Mouse (Mus musculus): Measurements from ENCODE around the gene Rnf151. TPM values are rescaled to one million over a fixed set of nuclear protein-coding genes. Genes with fewer than 3 reads are reported as not detected.

The Rnf151 gene
- polyA plus RNA-seq (2012; rRNA removed), result 0.41 and 0.86 TPM in 2 replicates

- Histone ChIP-seq H3K27ac (ENCODE audit: insufficient read depth, low read length) (no peak within 1 kb of the TSS), H3K36me3 (ENCODE audit: control insufficient read depth, insufficient read depth, low read length) (peaks cover 14% of the 10 kb centered on the region), H3K27me3 (ENCODE audit: control insufficient read depth, insufficient read depth, low read length) (no peaks in the 10 kb centered on the region), H3K4me3 (ENCODE audit: extremely low read depth, insufficient read depth, insufficient read length) (no peak within 1 kb of the TSS), H3K4me1 (ENCODE audit: control insufficient read depth, insufficient read depth, insufficient read length) (no peaks in the 10 kb centered on the region; the same call in 1 of the 2 replicates)
- no peak for TF ChIP-seq CTCF (IDR thresholded peaks at IDR 0.05; ENCODE audit: extremely low read depth, insufficient read depth, insufficient read length, insufficient replicate concordance)
- TF ChIP-seq POLR2A (IDR thresholded peaks at IDR 0.05; ENCODE audit: low read depth, low read length), result no peak
- no peak for DNase-seq (ENCODE audit: low read depth in 1 of 2, low spot score in 2 of 2)
- 89% methylated on average over 4 of the region's 4 CpGs for WGBS
Measured at GRCm38 (mm10) chr17:24717943-24718342, at the start of gene Rnf151, which contains the start of gene Rps2. Gene Rnf151, minus strand, starts transcription at chr17:24718063. Gene Rps2, plus strand, starts transcription at chr17:24718116.

- TF ChIP-seq CTCF (IDR thresholded peaks at IDR 0.05; ENCODE audit: extremely low read depth, insufficient read depth, insufficient read length, insufficient replicate concordance), result no peak
- TF ChIP-seq POLR2A (IDR thresholded peaks at IDR 0.05; ENCODE audit: low read depth, low read length), result no peak
- H3K36me3 ChIP-seq (ENCODE audit: control insufficient read depth, insufficient read depth, low read length), result no peaks in the 10 kb centered on the region
- no peak for DNase-seq (ENCODE audit: low read depth in 1 of 2, low spot score in 2 of 2)
- peaks cover 3% of the 10 kb centered on the region for H3K27me3 ChIP-seq (ENCODE audit: control insufficient read depth, insufficient read depth, low read length)
- H3K27ac ChIP-seq (ENCODE audit: insufficient read depth, low read length), result no peak overlapping the region
- peaks cover 2% of the 10 kb centered on the region; the same call in 1 of the 2 replicates for H3K4me1 ChIP-seq (ENCODE audit: control insufficient read depth, insufficient read depth, insufficient read length)
- 47% methylated on average over 12 of the region's 12 CpGs for WGBS
- H3K4me3 ChIP-seq (ENCODE audit: extremely low read depth, insufficient read depth, insufficient read length), result no peak overlapping the region
Measured at GRCm38 (mm10) chr17:24766266-24766875, 48.5 kb upstream of the Rnf151 start.

DNA sequence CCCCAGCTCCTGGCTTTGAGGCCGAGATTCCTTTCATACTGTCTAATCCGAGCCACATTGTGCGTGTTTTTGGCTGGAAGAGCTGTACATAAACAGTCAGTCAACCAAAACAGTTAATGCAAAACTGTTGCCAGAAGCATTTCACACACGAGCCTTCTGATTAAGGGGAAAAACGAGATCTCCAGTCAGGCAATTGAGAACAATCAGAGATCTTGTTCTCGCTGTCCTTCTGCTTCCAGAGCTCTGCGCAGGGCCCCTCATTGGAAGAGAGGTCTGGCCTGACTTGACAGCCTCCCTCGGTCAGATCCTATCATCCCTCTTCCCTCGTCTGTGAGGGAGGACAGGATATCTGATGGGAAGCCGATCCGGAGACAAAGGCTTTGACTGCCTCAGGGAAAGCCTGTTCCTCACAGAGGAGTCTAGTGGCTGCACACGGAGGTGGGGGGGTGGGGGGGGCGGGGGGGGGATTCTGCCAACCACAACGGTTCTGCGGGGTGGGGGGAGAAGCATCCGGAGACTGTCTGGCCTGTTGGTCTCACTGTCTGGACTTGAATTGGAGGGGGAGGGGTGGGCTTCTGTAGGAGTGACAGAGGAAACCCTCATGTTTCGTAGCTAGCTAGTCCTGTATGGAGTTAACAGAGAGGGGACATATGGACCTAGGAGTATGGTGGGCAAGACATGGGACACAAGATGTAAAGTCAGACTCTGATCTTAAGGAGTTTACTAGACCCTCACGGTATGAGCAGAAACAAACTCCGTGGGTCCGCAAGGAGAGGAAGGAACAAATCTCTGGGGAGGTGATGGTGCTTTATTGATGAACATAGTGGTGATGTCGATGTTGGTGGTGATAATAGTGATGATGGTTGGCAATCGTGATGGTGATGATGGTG is 47.4 kb upstream of the Rnf151 start:
- Histone ChIP-seq H3K4me1 (ENCODE audit: control insufficient read depth, insufficient read depth, insufficient read length) (peaks cover 2% of the 10 kb centered on the region; the same call in 1 of the 2 replicates), H3K36me3 (ENCODE audit: control insufficient read depth, insufficient read depth, low read length) (no peaks in the 10 kb centered on the region), H3K27me3 (ENCODE audit: control insufficient read depth, insufficient read depth, low read length) (peaks cover 3% of the 10 kb centered on the region), H3K4me3 (ENCODE audit: extremely low read depth, insufficient read depth, insufficient read length) (no peak overlapping the region), H3K27ac (ENCODE audit: insufficient read depth, low read length) (no peak overlapping the region)
- TF ChIP-seq CTCF (IDR thresholded peaks at IDR 0.05; ENCODE audit: extremely low read depth, insufficient read depth, insufficient read length, insufficient replicate concordance) (no peak), POLR2A (IDR thresholded peaks at IDR 0.05; ENCODE audit: low read depth, low read length) (no peak)
- DNase-seq (ENCODE audit: low read depth in 1 of 2, low spot score in 2 of 2), result no peak
- 46% methylated on average over 21 of the region's 22 CpGs for WGBS

- Histone ChIP-seq H3K27me3 (ENCODE audit: control insufficient read depth, insufficient read depth, low read length) (peaks cover 1% of the 10 kb centered on the region), H3K4me1 (ENCODE audit: control insufficient read depth, insufficient read depth, insufficient read length) (no peaks in the 10 kb centered on the region), H3K4me3 (ENCODE audit: extremely low read depth, insufficient read depth, insufficient read length) (no peak overlapping the region), H3K27ac (ENCODE audit: insufficient read depth, low read length) (no peak overlapping the region), H3K36me3 (ENCODE audit: control insufficient read depth, insufficient read depth, low read length) (no peaks in the 10 kb centered on the region)
- DNase-seq (ENCODE audit: low read depth in 1 of 2, low spot score in 2 of 2), result no peak
- 56% methylated on average over 5 of the region's 5 CpGs for WGBS
- no peak for TF ChIP-seq POLR2A (IDR thresholded peaks at IDR 0.05; ENCODE audit: low read depth, low read length)
- TF ChIP-seq CTCF (IDR thresholded peaks at IDR 0.05; ENCODE audit: extremely low read depth, insufficient read depth, insufficient read length, insufficient replicate concordance), result no peak
Measured at GRCm38 (mm10) chr17:24761121-24761520, 43.3 kb upstream of the Rnf151 start.

- H3K27ac ChIP-seq (ENCODE audit: insufficient read depth, low read length), result no peak overlapping the region
- no peak overlapping the region for H3K4me3 ChIP-seq (ENCODE audit: extremely low read depth, insufficient read depth, insufficient read length)
- peaks cover 20% of the 10 kb centered on the region for H3K27me3 ChIP-seq (ENCODE audit: control insufficient read depth, insufficient read depth, low read length)
- WGBS, result 85% methylated on average over 1 of the region's 1 CpGs
- TF ChIP-seq POLR2A (IDR thresholded peaks at IDR 0.05; ENCODE audit: low read depth, low read length) (no peak), CTCF (IDR thresholded peaks at IDR 0.05; ENCODE audit: extremely low read depth, insufficient read depth, insufficient read length, insufficient replicate concordance) (no peak)
- H3K4me1 ChIP-seq (ENCODE audit: control insufficient read depth, insufficient read depth, insufficient read length), result peaks cover 7% of the 10 kb centered on the region
- H3K36me3 ChIP-seq (ENCODE audit: control insufficient read depth, insufficient read depth, low read length), result no peaks in the 10 kb centered on the region
- no peak for DNase-seq (ENCODE audit: low read depth in 1 of 2, low spot score in 2 of 2)
Measured at GRCm38 (mm10) chr17:24757394-24757793, 39.5 kb upstream of the Rnf151 start.

DNA sequence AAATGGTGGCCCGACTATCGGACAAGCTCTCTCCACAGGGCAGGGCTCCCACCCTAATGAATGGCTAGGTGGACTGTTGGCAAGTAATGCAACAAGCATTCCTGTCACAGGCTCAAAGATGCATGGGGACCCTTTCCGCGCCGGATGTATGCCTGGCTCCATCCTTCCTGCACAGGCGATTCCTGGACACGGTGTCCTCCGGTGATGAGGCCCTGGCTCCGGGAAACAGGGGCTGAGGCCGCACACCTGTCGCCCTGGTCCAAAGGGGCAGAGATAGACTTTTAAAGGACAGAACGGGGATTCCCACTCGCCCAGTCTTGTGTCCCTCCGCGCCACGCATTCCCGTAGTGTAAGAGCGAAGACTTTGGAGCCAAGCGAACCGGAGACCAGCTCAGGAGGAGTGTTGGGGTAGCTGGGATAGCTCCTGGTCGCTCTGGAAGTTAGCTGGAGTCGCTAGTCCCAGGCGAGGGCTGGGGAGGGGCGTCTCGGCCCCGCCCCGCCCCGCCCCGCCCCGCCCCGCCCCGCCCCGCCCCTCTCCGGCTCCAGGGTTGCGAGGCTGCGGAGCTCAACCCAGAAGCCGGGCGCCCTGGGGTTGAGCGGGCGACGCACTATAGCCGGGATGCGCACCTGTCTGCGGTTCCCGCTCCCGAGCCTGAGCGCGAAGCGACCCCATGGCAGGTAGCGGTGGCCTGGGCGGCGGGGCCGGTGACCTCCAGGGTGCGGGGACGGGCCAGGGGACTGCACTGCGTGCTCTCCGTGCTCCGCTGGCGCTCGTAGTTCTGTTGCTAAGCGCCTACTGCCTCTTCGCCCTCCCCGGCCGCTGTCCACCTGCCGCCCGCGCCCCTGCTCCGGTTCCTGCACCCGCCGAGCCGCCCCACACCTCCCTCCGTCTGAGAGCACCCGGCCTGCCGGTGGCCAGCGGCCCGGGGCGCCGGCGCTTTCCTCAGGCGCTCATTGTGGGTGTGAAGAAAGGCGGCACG is 34.8 kb upstream of the Rnf151 start, which contains the start of gene Hs3st6:
Gene Hs3st6 (plus strand): TSS at position 574 of the 980 bp plus-strand sequence.
- Histone ChIP-seq H3K27ac (ENCODE audit: insufficient read depth, low read length) (no peak within 1 kb of the TSS), H3K4me3 (ENCODE audit: extremely low read depth, insufficient read depth, insufficient read length) (peak within 1 kb of the TSS; percentile 54; the same call in 1 of the 2 replicates), H3K27me3 (ENCODE audit: control insufficient read depth, insufficient read depth, low read length) (peaks cover 27% of the 10 kb centered on the region), H3K36me3 (ENCODE audit: control insufficient read depth, insufficient read depth, low read length) (no peaks in the 10 kb centered on the region), H3K4me1 (ENCODE audit: control insufficient read depth, insufficient read depth, insufficient read length) (peaks cover 8% of the 10 kb centered on the region)
- TF ChIP-seq CTCF (IDR thresholded peaks at IDR 0.05; ENCODE audit: extremely low read depth, insufficient read depth, insufficient read length, insufficient replicate concordance), result no peak
- TF ChIP-seq POLR2A (IDR thresholded peaks at IDR 0.05; ENCODE audit: low read depth, low read length), result no peak
- 2% methylated on average over 63 of the region's 82 CpGs for WGBS
- no peak for DNase-seq (ENCODE audit: low read depth in 1 of 2, low spot score in 2 of 2)

All from spleen, adult 2 months (tissue).